Mouse (Mus musculus) heart, postnatal 10 days (tissue): ENCODE data around the gene Mfsd6. TPM values are rescaled to one million over a fixed set of nuclear protein-coding genes. Genes with fewer than 3 reads are reported as not detected.
"Not testable (repeated sequence)": the region's sequence is repeated elsewhere in the genome, so short reads cannot be mapped to it uniquely, and the experiment has no call there.

Source experiments
- DNase-seq, 2 experiments: peaks; one replicate each; pipeline ENCODE4 v3.0.0; 2021
- intact Hi-C: fragments of 180-260 bp; cut with DNase I; formaldehyde crosslinking; loops from one replicate; pipeline ENCODE4 v1.15.1; 2025
- total RNA-seq, 2 experiments: library from RNA; stranded (reverse); gene quantifications; 2 replicates each; pipeline ENCODE4 v1.2.3; 2021

Mfsd6 gene
- total RNA-seq, 2 experiments from 2014 or later: 16.6 to 18.2 TPM

- peak; percentile 26 to 31 for DNase-seq
- intact Hi-C loops: loop anchor here (5.0 kb wide), 1 partner anchor 36 kb away; no protein-coding TSS in a partner anchor
These were observed 9.1 kb downstream of the Mfsd6 start for GRCm38 (mm10) chr1:52718068-52718748.

GRCm38 (mm10) chr1:52714451-52714850 lies 12.8 kb downstream of the Mfsd6 start:
- intact Hi-C loops: no loop called here
- DNase-seq: no peak

- DNase-seq: peak; percentile 10 to 18
- intact Hi-C loops: no loop called here
These were observed 13.2 kb downstream of the Mfsd6 start for GRCm38 (mm10) chr1:52714021-52714420.

- intact Hi-C loops: no loop called here
- no peak for DNase-seq
These were observed 18.5 kb downstream of the Mfsd6 start for GRCm38 (mm10) chr1:52708745-52709144.

- no peak for DNase-seq
- intact Hi-C loops: no loop called here
These were observed 20.2 kb downstream of the Mfsd6 start for GRCm38 (mm10) chr1:52707030-52707429.

GRCm38 (mm10) chr1:52702738-52703491 lies 24.3 kb downstream of the Mfsd6 start:
- no peak for DNase-seq
- intact Hi-C loops: no loop called here

GRCm38 (mm10) chr1:52701941-52702340 lies 25.3 kb downstream of the Mfsd6 start:
- intact Hi-C loops: no loop called here
- DNase-seq: no peak

GRCm38 (mm10) chr1:52694456-52694855 lies 32.8 kb downstream of the Mfsd6 start:
- intact Hi-C loops, DNase-seq: not testable (repeated sequence)

- DNase-seq: no peak
- intact Hi-C loops: no loop called here
These were observed 39.6 kb downstream of the Mfsd6 start for GRCm38 (mm10) chr1:52687636-52688035.

- intact Hi-C loops: loop anchor here (5.0 kb wide), 1 partner anchor 34 kb away; no protein-coding TSS in a partner anchor
- DNase-seq: no peak
These were observed 43.7 kb downstream of the Mfsd6 start for GRCm38 (mm10) chr1:52683550-52683949.

GRCm38 (mm10) chr1:52676621-52677020 lies 50.6 kb downstream of the Mfsd6 start:
- DNase-seq: peak; percentile 60 to 68
- intact Hi-C loops: no loop called here

GRCm38 (mm10) chr1:52675561-52676551 lies 51.4 kb downstream of the Mfsd6 start:
- DNase-seq: peak in 1 of 2 experiments; percentile 32
- intact Hi-C loops: no loop called here

- DNase-seq: no peak
- intact Hi-C loops: no loop called here
These were observed 57.3 kb downstream of the Mfsd6 start for GRCm38 (mm10) chr1:52669931-52670330.

GRCm38 (mm10) chr1:52668743-52669323 lies 58.4 kb downstream of the Mfsd6 start:
- DNase-seq: no peak
- intact Hi-C loops: no loop called here

GRCm38 (mm10) chr1:52663228-52663627 lies 64.0 kb downstream of the Mfsd6 start:
- intact Hi-C loops: no loop called here

GRCm38 (mm10) chr1:52660765-52661164 lies 66.5 kb downstream of the Mfsd6 start:
- DNase-seq: no peak

More at GRCm38 (mm10) chr1:52663228-52663627, 64.0 kb downstream of the Mfsd6 start:
- DNase-seq: no peak

GRCm38 (mm10) chr1:52660278-52660677 lies 67.0 kb downstream of the Mfsd6 start:
- DNase-seq: no peak
- intact Hi-C loops: no loop called here

More at GRCm38 (mm10) chr1:52660765-52661164, 66.5 kb downstream of the Mfsd6 start:
- intact Hi-C loops: no loop called here

GRCm38 (mm10) chr1:52658160-52658559 lies 69.1 kb downstream of the Mfsd6 start:
- no peak for DNase-seq
- intact Hi-C loops: no loop called here

GRCm38 (mm10) chr1:52655153-52655552 lies 72.1 kb downstream of the Mfsd6 start:
- no peak for DNase-seq
- intact Hi-C loops: no loop called here

GRCm38 (mm10) chr1:52653366-52653765 lies 73.9 kb downstream of the Mfsd6 start:
- DNase-seq: no peak
- intact Hi-C loops: no loop called here
